Mouse (Mus musculus) hematopoietic stem cell, adult 5-6 weeks (primary cell): ENCODE measurements at regions not wholly inside any gene's neighbourhood (a gene's known extent, or its start where the extent isn't known, plus 50 kb on each side); places are given as distances from the start of the nearest gene placed in this dataset.

Experiments used
- ATAC-seq, 2 experiments: fragments of 125-278 bp in 1 of 2; replicated peaks in 1 of 2; 2 replicates each; pipeline ENCODE4 v1.8.0; 2016 to 2017; ENCODE audit warnings: inconsistent platforms in 2 of 2, mild to moderate bottlenecking in 2 of 2, moderate number of reproducible peaks in 2 of 2, low read depth in 1 of 2, moderate TSS enrichment in 1 of 2; ENCODE audit not compliant: low FRiP score in 2 of 2, poor library complexity in 2 of 2, severe bottlenecking in 2 of 2, insufficient read depth in 1 of 2, low TSS enrichment in 1 of 2

DNA sequence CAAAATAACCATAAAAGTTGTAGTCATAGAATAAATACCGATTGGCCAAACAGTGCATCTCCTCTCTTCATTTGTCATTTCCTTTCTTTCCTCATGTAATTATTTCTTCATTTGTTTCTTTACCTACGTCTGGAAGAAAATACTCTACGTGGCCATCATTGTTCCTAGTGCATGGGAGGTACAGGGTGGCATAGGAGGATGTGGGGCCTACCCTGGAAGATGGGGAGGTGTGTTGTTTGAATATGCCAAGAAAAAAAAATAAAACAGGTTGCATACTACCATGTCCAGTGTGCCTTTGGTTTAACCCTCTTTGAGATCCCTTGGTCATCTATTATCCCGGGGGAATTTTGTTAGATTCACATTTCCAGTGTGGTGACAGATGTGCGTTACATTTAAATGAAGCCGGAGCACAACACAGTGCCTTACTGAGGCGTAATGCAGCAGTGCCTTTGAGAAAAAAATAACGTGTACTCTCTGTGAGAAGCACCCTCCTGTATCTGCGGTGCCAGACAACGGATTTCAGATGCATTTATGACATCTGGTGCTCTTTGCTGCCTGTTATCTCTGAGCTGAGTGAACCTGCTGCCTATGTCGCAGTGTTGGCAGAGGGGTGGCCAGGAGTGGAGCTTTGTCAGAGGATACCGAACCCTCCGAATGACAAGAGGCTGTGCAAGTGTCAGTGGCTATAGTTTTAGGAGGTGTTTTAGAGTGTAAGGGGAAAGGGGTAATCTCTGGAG lies 169.4 kb upstream of the Dmrta1 start:
- ATAC-seq: peak; percentile 49 to 69; a peak in 1 of 4 replicates

DNA sequence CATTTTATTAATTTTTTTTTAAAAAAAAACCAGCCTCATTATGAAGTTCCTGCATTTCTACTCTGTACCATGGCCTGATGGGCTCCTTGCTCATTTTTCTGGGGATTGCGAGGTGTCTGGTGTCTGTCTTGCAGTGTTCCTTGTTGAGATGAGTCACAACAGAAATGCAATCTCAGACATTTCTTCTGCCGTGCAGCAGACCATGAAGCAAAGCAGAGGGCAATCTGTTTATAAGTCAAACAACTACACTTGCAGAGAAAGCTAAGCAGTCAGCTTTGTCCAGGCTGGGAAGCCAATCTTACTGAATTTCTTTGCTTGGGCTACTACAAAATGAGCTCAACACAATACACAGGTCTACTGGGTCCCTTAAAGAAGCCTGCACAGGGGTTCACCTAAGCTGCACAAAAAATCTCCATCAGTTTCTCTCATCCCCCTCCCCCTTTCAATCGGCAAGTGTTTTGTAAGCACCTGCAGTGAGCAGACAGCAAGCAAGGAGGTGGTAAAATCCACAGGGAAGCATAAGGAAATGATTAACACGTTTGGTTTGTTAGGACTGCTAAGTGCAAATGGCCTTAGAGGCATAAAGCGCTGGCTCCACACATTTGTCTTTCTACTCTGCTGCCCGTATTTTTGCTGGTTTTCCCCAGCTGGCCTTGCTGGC lies 171.0 kb upstream of the Dmrta1 start:
- ATAC-seq: no peak

DNA sequence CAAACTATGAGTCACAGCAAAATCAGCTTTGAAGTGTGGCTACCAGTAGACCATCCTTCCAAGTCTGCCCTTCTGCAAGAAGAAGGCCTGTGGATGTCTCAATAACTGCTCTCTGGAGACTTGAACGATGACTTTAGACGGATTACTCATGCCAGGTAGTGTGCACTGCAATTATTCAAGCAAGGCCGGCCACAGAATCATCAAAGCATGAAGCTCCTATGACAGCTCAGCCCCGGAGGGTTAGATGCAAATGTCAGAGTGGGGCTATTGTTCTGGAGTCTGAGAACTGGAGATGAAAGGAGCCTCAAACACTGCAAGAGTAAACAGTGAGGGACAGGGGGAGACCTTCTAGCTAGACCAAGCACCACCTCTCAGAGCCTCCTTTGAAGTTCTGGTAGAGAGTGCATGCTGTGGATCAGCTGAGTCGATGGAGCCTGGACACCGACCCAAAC lies 173.8 kb upstream of the Dmrta1 start:
- ATAC-seq: no peak

DNA sequence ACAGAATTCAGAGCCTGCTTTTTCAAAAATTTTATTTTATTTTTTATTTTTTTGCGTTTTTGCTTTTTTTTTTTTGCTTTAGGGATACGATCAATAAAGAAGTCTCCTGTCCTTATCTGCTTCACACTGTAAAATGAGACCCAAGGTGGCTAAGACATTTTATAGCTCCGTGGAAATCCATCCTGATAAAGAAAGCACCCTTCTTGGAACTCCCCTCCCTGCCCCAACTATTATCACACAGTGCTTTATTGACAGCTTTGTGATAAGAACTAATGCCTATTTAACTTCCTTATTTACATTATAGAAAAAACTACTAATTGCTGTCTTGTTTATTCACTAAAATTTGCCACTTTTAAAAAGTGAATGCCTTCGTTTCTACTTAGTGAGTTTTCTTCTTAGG lies 179.0 kb upstream of the Dmrta1 start:
- ATAC-seq: no peak

- no peak for ATAC-seq
These were observed 180.1 kb upstream of the Cdkn2b start for GRCm38 (mm10) chr4:89490947-89491346.

DNA sequence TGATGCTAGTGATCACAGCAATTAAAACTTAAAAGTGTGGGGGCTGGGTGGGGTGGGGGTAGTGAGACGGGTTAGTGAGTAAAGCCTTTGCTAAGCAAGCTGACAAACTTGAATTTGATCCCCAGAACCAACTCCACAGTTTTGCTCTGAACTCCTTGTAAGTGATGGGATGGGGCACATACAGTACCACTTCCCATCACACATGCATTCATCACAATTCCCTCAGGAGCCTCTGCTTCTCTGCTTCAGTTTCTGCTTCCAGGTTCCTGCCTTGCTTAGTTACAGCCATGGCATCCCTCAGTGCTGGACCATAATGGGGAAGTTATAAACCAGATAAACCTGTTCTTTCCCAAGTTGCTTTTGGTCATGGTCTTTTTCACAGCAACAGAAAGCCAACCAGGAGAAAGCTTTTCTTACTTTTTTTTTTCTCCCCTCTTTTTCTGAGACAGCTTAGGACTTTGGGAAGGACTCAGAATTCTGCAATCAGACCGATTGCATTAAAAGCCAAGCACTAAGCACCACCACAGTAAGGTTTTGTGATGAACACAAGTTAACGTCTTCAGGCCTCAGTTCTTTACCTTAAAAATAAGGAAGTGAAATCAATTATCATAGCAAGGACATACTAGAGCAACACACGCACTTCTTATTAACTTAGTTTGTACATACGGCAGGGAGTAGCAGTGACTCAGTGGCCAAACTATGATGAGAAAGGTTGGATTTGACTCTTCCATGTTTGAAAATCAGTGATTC lies 176.8 kb upstream of the Cdkn2b start:
- no peak for ATAC-seq

GRCm38 (mm10) chr4:89486963-89487362 lies 176.1 kb upstream of the Cdkn2b start:
- peak; percentile 50 to 61 for ATAC-seq

DNA sequence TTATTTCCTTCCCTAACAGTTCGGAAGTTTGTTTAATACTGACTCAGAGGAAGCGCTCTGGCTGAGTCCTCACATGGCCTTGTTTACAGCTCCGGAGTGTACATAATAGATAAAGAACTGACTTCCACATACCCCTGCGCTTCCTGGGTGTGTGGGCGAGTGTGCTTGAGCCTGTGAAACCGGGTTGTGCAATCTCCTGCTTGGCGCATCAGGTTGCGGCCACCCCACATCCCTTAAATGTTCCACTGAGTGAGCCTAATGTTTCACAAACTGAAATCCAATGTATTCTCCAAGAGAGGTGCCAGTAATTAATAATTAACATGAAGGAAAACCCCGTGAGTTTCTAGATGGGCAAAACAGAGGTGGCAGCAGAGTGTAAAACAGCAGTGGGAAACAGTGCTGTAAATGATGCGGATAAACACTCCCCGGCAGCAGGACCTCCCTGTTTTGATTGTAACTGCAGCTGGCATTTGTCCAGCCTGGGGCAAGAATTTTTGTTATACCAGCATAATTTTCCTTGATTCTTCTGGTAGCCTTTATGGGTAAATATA lies 175.2 kb upstream of the Cdkn2b start:
- peak; percentile 73 to 88 for ATAC-seq

DNA sequence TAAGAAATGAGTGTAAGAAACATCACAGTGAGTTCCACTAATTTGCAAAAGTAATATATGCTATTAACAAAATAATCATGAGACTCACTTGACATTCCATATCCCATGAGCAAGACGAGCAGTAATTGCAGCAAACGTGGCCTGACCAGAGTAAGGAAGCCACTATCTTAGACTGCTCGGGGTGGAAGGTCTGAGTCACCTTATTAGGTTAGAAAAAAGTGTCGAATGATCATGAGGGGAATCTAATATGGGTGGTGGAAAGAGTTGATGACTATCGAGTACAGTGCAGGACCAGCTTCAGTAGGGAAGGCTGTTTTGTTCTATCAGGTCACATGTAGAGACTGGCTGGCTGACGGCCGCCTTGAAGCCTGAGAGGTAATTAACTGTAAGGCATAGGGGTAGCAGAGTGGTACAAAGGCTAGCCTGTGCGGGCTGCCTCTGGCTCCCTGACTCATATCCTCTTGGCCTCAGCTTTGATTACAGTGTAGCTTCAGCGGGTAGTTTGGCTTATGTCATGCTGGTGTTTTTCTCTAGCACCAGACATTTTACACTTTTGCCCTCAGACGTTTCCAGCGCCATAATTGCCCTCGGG lies 167.9 kb upstream of the Cdkn2b start:
- no peak; a peak in 1 of 4 replicates for ATAC-seq

GRCm38 (mm10) chr4:89475848-89476247 lies 165.0 kb upstream of the Cdkn2b start:
- no peak for ATAC-seq

- ATAC-seq: no peak
These were observed 164.2 kb upstream of the Cdkn2b start for GRCm38 (mm10) chr4:89474836-89475541.

DNA sequence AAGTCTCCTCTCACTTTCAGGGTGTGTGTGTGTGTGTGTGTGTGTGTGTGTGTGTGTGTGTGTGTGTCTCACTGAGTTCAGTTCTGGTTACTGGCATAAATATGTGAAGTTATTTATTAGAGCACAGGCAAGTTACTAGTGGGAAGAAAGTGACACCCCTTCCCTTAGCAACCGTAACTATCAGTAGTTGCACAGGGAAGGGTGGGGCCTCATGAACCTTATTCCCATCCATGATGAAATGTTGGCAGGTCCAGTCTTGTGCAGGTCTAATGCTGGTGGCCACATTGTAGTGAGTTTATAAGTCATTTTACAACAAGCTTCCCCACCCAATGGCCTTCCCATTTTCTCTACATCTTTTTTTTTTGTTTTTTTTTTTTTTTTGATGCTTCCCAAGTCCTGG lies 160.6 kb upstream of the Cdkn2b start:
- no peak for ATAC-seq

DNA sequence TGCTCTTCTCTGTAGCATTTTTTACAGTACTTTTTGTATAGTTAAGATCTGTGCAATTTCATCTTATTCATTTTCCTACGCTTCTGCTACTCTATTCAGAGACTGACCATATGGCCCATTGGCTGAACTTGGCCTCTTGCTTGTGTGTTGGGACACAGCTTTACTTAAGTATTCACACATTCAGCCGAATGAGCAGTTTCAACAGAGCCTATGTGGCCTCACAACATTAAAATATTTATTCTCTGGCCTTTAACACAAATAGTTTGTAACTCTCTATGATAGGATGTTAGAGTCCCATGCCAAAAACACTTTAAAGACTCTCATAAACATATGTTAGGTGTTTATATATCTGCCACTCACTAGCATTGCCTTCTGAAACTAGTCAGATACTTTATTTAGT lies 159.9 kb upstream of the Cdkn2b start:
- ATAC-seq: no peak

DNA sequence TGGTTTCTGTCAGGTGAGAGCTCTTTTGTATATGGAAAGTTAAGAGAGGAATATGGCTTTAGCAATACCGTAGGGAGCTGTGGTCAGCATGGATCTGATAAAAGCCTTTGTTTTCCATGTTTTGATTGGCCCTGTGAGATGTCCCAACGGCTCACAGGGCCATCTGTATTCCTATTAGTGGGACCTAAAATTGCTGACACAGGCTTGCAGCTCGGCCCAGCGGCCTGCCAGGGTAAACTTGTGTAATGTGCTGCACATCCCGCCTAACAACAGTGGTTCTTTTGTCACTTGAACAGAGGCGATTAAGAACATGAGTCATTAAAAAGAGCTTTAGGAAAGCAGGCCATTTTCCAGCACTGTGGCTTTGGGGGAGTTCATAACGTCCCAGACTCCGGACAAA lies 159.0 kb upstream of the Cdkn2b start:
- ATAC-seq: no peak

GRCm38 (mm10) chr4:89469406-89469805 lies 158.6 kb upstream of the Cdkn2b start:
- ATAC-seq: no peak

DNA sequence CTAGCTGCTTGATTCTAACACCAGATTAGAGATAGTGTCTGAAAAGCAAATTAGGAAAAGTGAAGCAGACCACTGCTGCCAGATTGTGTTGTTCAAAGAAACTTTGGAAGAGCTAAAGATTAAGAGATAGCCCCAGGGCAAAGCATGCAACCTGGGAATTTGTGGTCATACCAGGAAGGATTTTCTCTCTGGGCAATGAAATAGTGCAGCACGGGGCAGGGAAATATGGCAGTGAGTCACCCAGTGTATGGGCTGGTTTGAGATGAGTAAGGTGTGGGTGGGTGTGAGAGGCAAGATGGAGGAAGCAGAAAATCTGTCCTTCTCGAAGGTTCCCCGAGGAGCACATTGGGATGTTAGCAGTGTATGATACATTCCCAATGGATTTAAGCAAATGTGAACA lies 155.9 kb upstream of the Cdkn2b start:
- ATAC-seq: no peak

DNA sequence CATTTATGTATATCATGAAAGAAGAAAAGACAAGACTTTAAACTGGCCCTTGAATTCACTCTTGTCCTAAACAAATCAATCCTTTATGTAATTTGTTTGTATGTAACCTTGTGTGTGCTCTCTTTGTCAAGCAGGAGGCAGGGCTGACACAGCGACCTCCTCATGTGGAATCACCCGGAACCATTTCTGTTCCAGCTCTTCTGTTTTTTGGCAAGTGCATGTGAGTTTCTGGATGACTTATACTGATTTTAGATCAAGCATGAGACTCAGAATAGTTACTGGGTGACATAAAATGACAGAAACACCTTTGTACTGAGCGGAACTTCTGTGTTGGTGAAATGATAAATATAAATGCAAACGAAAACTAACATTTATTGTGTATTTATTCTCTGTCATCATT lies 152.3 kb upstream of the Cdkn2b start:
- no peak for ATAC-seq
